11 mouse cellular contexts compared by ENCODE assay signal in genomic region chr12:80210791-80211612, GRCm38 (mm10). TPM values are rescaled to one million over a fixed set of nuclear protein-coding genes. Genes with fewer than 3 reads are reported as not detected.
DNase-seq lines count a peak whose midpoint lies in the region; ATAC-seq and TF ChIP-seq lines count a peak whose summit lies in the region.
"Had no signal": no experiment of that assay in that cellular context is flagged by ENCODE, and none has a peak within 500 bp of the region (broad histone marks: within the 10 kb centered on the region; RNA-seq: fewer than 3 reads in every experiment).

No protein-coding gene starts in this region.

- H3K4me1 ChIP-seq in kidney, embryonic 15.5 days = peaks cover 67% of the 10 kb centered on the region
- H3K4me1 ChIP-seq in E14TG2a.4 (replicated peaks; ENCODE audit: low read depth, low read length) = peaks cover 84% of the 10 kb centered on the region
- peaks cover 68% of the 10 kb centered on the region for H3K4me1 ChIP-seq in limb, embryonic 12.5 days (replicated peaks)
- H3K4me1 ChIP-seq: hindbrain, embryonic 15.5 days had no signal

- no peaks in the 10 kb centered on the region for H3K27me3 ChIP-seq in kidney, embryonic 15.5 days
- H3K27me3 ChIP-seq in E14TG2a.4 (ENCODE audit: insufficient read depth, low read length) = no peaks in the 10 kb centered on the region
- H3K27me3 ChIP-seq in Patski = no peaks in the 10 kb centered on the region
- no peaks in the 10 kb centered on the region for H3K27me3 ChIP-seq in limb, embryonic 12.5 days
- H3K27me3 ChIP-seq: hindbrain, embryonic 15.5 days had no signal

- H3K4me3 ChIP-seq in kidney, embryonic 15.5 days (replicated peaks) = no peak overlapping the region
- peak overlapping the region; percentile 29 for H3K4me3 ChIP-seq in E14TG2a.4 (replicated peaks; ENCODE audit: low read length)
- no peak overlapping the region for H3K4me3 ChIP-seq in limb, embryonic 12.5 days (replicated peaks)
- H3K4me3 ChIP-seq: erythroblast, embryonic 14.5 days; hindbrain, embryonic 15.5 days; left cerebral cortex, adult 2 months had no signal

- no peaks in the 10 kb centered on the region for H3K9me3 ChIP-seq in kidney, embryonic 15.5 days (replicated peaks)
- H3K9me3 ChIP-seq in E14TG2a.4 (ENCODE audit: low read length) = no peaks in the 10 kb centered on the region
- H3K9me3 ChIP-seq in limb, embryonic 12.5 days = no peaks in the 10 kb centered on the region
- H3K9me3 ChIP-seq: hindbrain, embryonic 15.5 days had no signal

- H3K9ac ChIP-seq in kidney, embryonic 15.5 days = no peak overlapping the region
- no peak overlapping the region for H3K9ac ChIP-seq in limb, embryonic 12.5 days (replicated peaks)
- H3K9ac ChIP-seq: hindbrain, embryonic 15.5 days had no signal

- TF ChIP-seq CTCF in E14TG2a.4 (conservative IDR thresholded peaks at IDR 0.05; ENCODE audit: low read length) = no peak
- no peak for TF ChIP-seq CTCF in Patski (IDR thresholded peaks at IDR 0.05)

- ATAC-seq in kidney, embryonic 15.5 days (replicated peaks; ENCODE audit: low FRiP score) = no peak
- ATAC-seq in Patski = peak; percentile 20
- no peak for ATAC-seq in limb, embryonic 12.5 days (ENCODE audit: insufficient number of reproducible peaks, insufficient read depth, low FRiP score, low TSS enrichment, low read depth)

- in situ Hi-C loops in Patski (cut with MboI; ENCODE audit: low pct_unique_long_range_greater_than_20kb) = no loop called here

- DNase-seq in kidney, adult 9 months = no peak
- no peak for DNase-seq in Patski (ENCODE audit: low read depth, low spot score)
- DNase-seq in frontal cortex, postnatal 36 days (ENCODE audit: low spot score in 2 of 2) = no peak
- no peak for DNase-seq in spleen, adult 18-20 months
- DNase-seq: midbrain, embryonic 14.5 days had no signal

- 42% methylated on average over 4 of the region's 4 CpGs for WGBS in kidney, embryonic 15.5 days
- 21% methylated on average over 4 of the region's 4 CpGs for WGBS in limb, embryonic 12.5 days

- peaks cover 21% of the 10 kb centered on the region for H3K36me3 ChIP-seq in kidney, embryonic 15.5 days
- peaks cover 70% of the 10 kb centered on the region for H3K36me3 ChIP-seq in E14TG2a.4 (ENCODE audit: insufficient read depth, low read length)
- peaks cover 36% of the 10 kb centered on the region for H3K36me3 ChIP-seq in limb, embryonic 12.5 days
- H3K36me3 ChIP-seq: hindbrain, embryonic 15.5 days had no signal

- POLR2A ChIA-PET in Patski (lab: Charles Lee) = interaction anchor here (0.6 to 1.3 kb wide), 3 partner anchors 10 to 37 kb away, joined by 3 to 4 read pairs (median 3); no protein-coding TSS in a partner anchor

- no peak overlapping the region for H3K4me2 ChIP-seq in kidney, embryonic 15.5 days
- H3K4me2 ChIP-seq in limb, embryonic 12.5 days = no peak overlapping the region
- H3K4me2 ChIP-seq: hindbrain, embryonic 15.5 days had no signal

- peak overlapping the region; percentile 64 for H3K27ac ChIP-seq in kidney, embryonic 15.5 days
- peak overlapping the region; percentile 72 for H3K27ac ChIP-seq in limb, embryonic 12.5 days
- H3K27ac ChIP-seq: hindbrain, embryonic 15.5 days; left cerebral cortex, adult 2 months had no signal

- CTCF ChIA-PET in Patski (lab: Charles Lee) = interaction anchor here (0.6 to 1.6 kb wide), 3 partner anchors 9 to 179 kb away, joined by 3 to 4 read pairs (median 4); no protein-coding TSS in a partner anchor

RNA-seq across cellular contexts. Expression of gene Actn1, which starts 49.2 kb away (rescaled TPM):
- 46.0 and 47.6 TPM in 2 replicates for polyA plus RNA-seq in kidney, embryonic 15.5 days (2015; fragmentation: Nextera tagmentation; extraction: Ambion mirVana)
- 279 TPM for polyA plus RNA-seq in Patski (2021)
- 42.0 and 45.8 TPM in 2 replicates for polyA plus RNA-seq in limb, embryonic 12.5 days (2016; fragmentation: Nextera tagmentation; extraction: Ambion mirVana)
